Mouse (Mus musculus): ENCODE measurements around the gene Gstm3.
"Not testable (repeated sequence)": the region's sequence is repeated elsewhere in the genome, so short reads cannot be mapped to it uniquely, and the experiment has no call there.

The Gstm3 gene

GRCm38 (mm10) chr3:107974237-107974636, 5.2 kb upstream of the Gstm3 start:
- DNase-seq (ENCODE audit: low read depth, low spot score), result no peak

GRCm38 (mm10) chr3:107972070-107972469, 3.0 kb upstream of the Gstm3 start:
- DNase-seq (ENCODE audit: low read depth, low spot score), result no peak

- DNase-seq (ENCODE audit: low read depth, low spot score), result not testable (repeated sequence)
These were observed 2.0 kb upstream of the Gstm3 start for GRCm38 (mm10) chr3:107971101-107971500.

- DNase-seq (ENCODE audit: low read depth, low spot score), result no peak
These were observed 2.5 kb downstream of the Gstm3 start for GRCm38 (mm10) chr3:107966631-107967030.

DNA sequence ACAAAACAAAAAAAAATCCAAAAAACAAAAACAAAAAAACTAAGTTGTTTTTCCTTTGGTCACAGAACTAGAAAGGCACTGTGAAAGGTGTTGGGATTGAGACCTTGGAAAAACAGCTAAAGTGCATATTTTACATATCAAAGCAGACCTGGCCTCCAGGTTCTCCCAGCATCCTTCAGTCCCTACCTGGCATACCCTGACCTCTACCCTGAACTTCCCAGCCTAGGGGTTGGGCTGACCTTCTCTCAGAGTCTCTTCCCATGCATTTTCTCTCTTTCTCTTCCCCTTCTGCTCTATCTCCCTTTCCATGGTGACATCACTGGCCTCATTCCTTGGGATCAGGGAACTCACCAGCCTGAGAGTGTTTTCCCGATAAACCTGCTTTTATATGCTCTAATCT, 3.5 kb downstream of the Gstm3 start:
- DNase-seq (ENCODE audit: low read depth, low spot score), result no peak

GRCm38 (mm10) chr3:107964656-107965308, 4.3 kb downstream of the Gstm3 start:
- DNase-seq (ENCODE audit: low read depth, low spot score), result no peak

DNA sequence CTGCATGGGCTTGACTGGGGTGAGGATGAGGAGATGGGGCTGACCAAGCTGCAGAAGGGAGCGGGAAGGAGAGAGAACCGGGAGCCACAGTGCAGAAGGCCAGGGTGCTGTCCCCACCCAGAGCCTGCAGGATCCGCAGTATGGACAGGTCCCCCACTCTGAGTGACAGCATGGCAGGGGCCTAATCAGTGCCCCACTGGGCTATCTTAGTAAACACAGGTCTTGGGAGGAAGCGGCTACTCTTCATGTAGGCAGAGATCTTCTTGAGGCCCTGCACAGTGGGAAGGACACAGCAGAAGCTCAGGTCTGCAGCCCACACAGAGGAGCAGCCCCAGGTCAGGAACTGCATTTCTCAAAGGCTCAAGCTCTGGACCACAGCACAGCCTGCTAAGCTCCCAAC, 5.1 kb downstream of the Gstm3 start:
- DNase-seq (ENCODE audit: low read depth, low spot score), result no peak

- not testable (repeated sequence) for DNase-seq (ENCODE audit: low read depth, low spot score)
These were observed 13.8 kb downstream of the Gstm3 start for GRCm38 (mm10) chr3:107955260-107955659.

- no peak for DNase-seq (ENCODE audit: low read depth, low spot score)
These were observed 15.2 kb downstream of the Gstm3 start for GRCm38 (mm10) chr3:107953906-107954305.

GRCm38 (mm10) chr3:107953328-107953755, 15.7 kb downstream of the Gstm3 start:
- no peak for DNase-seq (ENCODE audit: low read depth, low spot score)

DNA sequence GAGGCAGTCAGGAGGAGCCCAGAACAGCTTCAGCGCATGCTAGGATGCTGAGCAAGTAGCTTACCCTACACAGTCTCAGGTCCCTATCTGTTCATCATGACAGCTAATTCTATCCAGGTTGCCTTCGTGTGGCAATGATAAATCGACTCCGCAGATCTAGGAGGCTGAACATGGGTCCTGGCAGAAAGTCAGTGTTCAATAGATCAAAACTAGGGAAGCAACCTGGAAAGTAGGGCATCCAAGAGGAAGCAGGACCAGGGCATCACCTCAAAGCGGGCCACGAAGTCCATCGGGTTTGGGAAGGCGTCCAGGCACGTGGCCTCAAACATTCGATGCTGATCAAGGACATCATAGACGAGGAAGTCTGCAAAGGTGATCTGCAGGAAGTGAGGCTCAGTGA, 18.6 kb downstream of the Gstm3 start:
- DNase-seq (ENCODE audit: low read depth, low spot score), result no peak

DNA sequence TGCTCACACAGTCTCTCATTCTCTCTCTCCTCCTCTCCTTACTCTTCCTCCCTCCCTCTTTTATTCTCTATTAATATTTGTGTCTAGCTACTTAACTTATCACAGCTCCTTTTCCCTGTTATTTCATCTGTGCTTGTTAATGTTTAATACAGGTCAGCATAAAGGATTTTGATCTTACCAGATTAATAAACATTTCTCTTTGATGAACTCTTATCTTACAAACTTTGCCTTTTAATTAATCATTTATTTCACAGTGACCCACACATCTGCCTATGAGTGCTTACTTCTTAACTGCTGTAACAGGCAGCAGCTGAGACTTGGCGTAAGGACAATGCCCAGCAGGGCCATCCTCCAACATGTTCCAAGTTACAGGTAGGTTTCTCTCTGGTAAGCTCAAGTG, 19.6 kb downstream of the Gstm3 start:
- not testable (repeated sequence) for DNase-seq (ENCODE audit: low read depth, low spot score)

- no peak for DNase-seq (ENCODE audit: low read depth, low spot score)
These were observed 23.4 kb downstream of the Gstm3 start for GRCm38 (mm10) chr3:107945729-107946128.

DNA sequence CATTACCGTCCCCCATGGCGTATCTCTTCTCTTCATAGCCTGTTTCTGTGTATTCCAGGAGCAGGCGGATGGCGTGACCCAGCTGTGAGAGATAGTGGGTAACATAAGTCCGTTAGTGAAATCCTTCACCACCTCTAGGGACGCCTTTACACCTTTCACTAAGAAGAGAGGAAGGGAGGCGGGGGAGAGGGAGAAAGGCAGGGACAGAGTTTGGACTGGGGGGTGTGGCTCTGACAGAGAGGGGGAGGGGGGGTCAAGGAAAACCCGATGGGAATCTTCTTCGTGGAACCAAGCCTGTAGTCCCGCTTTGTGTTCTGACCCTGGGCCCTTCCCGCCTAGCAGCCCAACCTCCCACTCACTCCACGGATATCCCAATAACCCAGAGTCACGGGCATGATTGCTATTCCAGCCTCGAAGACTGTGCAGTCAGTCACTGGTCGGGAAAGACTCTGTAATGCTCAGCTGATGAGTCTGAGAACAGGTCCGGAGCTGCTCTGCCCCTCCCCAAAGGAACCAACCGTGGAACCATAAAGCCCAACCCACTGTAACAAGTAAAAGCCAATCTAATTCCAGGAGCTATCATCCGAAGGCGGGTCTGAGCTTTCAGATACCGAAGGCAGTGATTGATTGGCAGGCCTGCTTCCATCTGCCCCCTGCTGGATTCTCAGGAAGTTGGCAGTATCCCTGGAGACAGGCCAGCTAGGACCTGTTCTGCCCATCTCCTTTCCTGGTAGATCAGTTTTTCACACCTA, 25.7 kb downstream of the Gstm3 start, which contains the start of gene Gstm6:
Gene Gstm6, minus strand, starts transcription at position 511 of the 752 bp plus-strand sequence.
- DNase-seq (ENCODE audit: low read depth, low spot score), result no peak

DNA sequence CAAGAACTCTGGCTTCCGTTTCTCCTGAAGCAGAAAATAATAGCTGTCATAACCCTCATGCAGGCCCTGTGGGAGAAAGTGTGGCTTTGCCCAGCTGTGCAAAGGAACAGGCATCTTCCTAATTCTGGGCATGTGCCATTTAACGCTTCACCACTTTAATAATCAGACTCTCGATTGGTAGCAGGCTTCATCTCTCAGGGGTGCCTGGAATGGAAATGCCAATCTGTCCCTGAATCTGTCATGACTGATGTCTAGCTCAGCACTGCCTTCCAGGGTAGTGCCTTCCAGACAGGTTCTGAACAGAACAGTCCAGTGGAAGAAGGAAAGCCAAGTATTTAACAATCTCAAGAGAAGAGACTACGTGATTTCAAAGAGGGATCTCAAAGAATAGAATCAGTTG, 27.8 kb downstream of the Gstm3 start:
- DNase-seq (ENCODE audit: low read depth, low spot score), result no peak

- DNase-seq (ENCODE audit: low read depth, low spot score), result no peak
These were observed 28.6 kb downstream of the Gstm3 start for GRCm38 (mm10) chr3:107940524-107940923.

GRCm38 (mm10) chr3:107939830-107940229, 29.3 kb downstream of the Gstm3 start:
- no peak for DNase-seq (ENCODE audit: low read depth, low spot score)

- peak; percentile 29 for DNase-seq (ENCODE audit: low read depth, low spot score)
These were observed 29.7 kb downstream of the Gstm3 start for GRCm38 (mm10) chr3:107939403-107939802.

- DNase-seq (ENCODE audit: low read depth, low spot score), result no peak
These were observed 33.2 kb downstream of the Gstm3 start for GRCm38 (mm10) chr3:107935888-107936287.

- DNase-seq (ENCODE audit: low read depth, low spot score), result no peak
These were observed 33.8 kb downstream of the Gstm3 start for GRCm38 (mm10) chr3:107935268-107935667.

DNA sequence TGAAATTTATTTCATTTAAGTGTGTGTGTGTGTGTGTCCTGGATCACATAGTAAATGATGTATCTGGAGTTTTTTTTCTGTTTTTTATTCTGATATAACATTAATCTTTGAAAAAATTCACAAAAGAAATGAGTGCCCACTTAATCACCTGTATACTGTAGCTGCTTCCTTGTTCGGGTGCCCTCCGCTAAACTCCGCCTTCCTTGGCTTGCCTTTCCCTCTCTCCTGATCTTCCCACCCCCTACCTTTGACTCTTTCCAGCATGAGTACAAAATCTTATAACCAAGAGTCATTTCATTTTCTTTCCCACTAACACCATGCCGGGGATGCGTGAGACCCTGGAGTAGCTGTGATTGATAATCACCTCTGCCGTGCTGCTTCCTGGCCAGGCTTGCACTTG, 37.0 kb downstream of the Gstm3 start:
- DNase-seq (ENCODE audit: low read depth, low spot score), result no peak

DNA sequence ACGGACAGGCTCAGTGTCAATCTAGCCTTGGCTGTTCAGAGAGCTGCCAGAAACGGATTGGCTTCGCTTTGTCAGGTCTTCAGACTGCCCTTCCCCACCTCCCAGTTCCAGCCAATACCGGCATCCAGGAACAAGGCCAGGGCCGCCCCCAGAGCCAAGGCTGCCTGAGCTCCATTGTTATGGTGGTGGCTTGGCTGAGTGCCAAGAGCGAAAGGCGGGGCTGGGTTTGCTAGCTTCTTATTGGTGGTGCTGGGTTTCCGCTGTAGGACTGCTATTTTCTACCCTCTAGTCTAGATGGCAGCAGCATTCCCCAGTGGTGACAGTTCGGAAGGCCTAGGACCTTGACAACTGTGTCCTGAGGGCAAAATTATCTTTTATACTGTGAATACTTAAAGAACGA, 37.4 kb downstream of the Gstm3 start, which contains the start of gene Gstm7:
Gene Gstm7, minus strand, starts transcription at position 148 of the 400 bp plus-strand sequence.
- DNase-seq (ENCODE audit: low read depth, low spot score), result peak; percentile 90

DNA sequence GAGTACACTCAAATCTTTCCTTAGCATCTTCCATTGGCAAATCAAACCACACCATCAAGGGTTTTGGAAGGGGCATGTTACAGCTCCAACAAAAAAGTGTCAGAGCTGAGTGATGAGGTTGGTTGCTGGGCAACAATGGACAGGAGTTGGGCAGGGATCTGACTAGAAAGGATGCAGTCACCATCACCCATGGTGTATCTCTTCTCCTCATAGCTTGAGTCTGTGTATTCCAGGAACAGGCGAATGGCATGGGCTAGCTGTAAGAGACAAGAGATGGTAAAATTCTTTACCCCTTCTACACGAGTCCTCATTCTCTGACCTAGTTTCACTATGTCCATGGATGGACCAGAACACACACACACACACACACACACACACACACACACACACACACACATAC, 37.9 kb downstream of the Gstm3 start:
- no peak for DNase-seq (ENCODE audit: low read depth, low spot score)
